Mouse (Mus musculus) brain, embryonic 14.5 days (tissue): ENCODE results near the gene 0610030E20Rik. TPM values are rescaled to one million over a fixed set of nuclear protein-coding genes. Genes with fewer than 3 reads are reported as not detected.

Source experiments
- DNase-seq: peaks from one replicate; pipeline ENCODE4 v3.0.0-alpha.2; 2011; ENCODE audit warnings: low read depth
- CTCF ChIP-seq: fragments of 200-500 bp; IDR thresholded peaks from 2 replicates; pipeline ENCODE4 v1.5.1; 2012; ENCODE audit warnings: inconsistent platforms, mild to moderate bottlenecking, moderate library complexity, borderline replicate concordance; ENCODE audit not compliant: insufficient read depth, insufficient read length; ENCODE audit errors: extremely low read depth
- POLR2A ChIP-seq: fragments of 200-500 bp; IDR thresholded peaks from 2 replicates; pipeline ENCODE4 v1.6.1; 2012; ENCODE audit warnings: mild to moderate bottlenecking, inconsistent platforms, borderline replicate concordance; ENCODE audit not compliant: poor library complexity, insufficient read depth, insufficient read length, severe bottlenecking; ENCODE audit errors: extremely low read depth
- polyA plus RNA-seq: library from polyadenylated mRNA; depleted of rRNA; stranded (reverse); fragments of >200 nt; gene quantifications from 2 replicates; pipeline ENCODE4 v1.2.3, GENCODE M21; 2012

0610030E20Rik gene
- polyA plus RNA-seq, 1 experiment, result 20.8 TPM

GRCm38 (mm10) chr6:72374206-72374605, 27.1 kb downstream of the 0610030E20Rik start:
- TF ChIP-seq POLR2A (no peak), CTCF (no peak)
- no peak for DNase-seq

- no peak for DNase-seq
- TF ChIP-seq POLR2A (no peak), CTCF (no peak)
Observed at GRCm38 (mm10) chr6:72374820-72375563, 27.9 kb downstream of the 0610030E20Rik start.

- no peak for DNase-seq
- no peak for TF ChIP-seq POLR2A
Observed at GRCm38 (mm10) chr6:72378510-72379234, 31.6 kb downstream of the 0610030E20Rik start.

- TF ChIP-seq POLR2A, result no peak
- TF ChIP-seq CTCF, result no peak
Observed at GRCm38 (mm10) chr6:72379377-72380130, 32.4 kb downstream of the 0610030E20Rik start.

GRCm38 (mm10) chr6:72380131-72380770, 33.1 kb downstream of the 0610030E20Rik start, which contains the start of gene Vamp5:
Gene Vamp5 (minus strand): TSS chr6:72380468.
- peak; percentile 41 for DNase-seq

More at GRCm38 (mm10) chr6:72379377-72380130, 32.4 kb downstream of the 0610030E20Rik start:
- DNase-seq, result no peak

GRCm38 (mm10) chr6:72382494-72382893, 35.4 kb downstream of the 0610030E20Rik start:
- TF ChIP-seq CTCF, result no peak
- TF ChIP-seq POLR2A, result no peak
- DNase-seq, result no peak

More at GRCm38 (mm10) chr6:72380131-72380770, 33.1 kb downstream of the 0610030E20Rik start, which contains the start of gene Vamp5:
- TF ChIP-seq POLR2A (no peak), CTCF (no peak)

- TF ChIP-seq CTCF, result no peak
- TF ChIP-seq POLR2A, result no peak
- DNase-seq, result no peak
Observed at GRCm38 (mm10) chr6:72383142-72383820, 36.2 kb downstream of the 0610030E20Rik start.

- no peak for DNase-seq
- TF ChIP-seq CTCF (no peak), POLR2A (no peak)
Observed at GRCm38 (mm10) chr6:72383952-72384351, 36.8 kb downstream of the 0610030E20Rik start.

- no peak for DNase-seq
- TF ChIP-seq CTCF (no peak), POLR2A (no peak)
Observed at GRCm38 (mm10) chr6:72385258-72385657, 38.1 kb downstream of the 0610030E20Rik start.

GRCm38 (mm10) chr6:72386561-72386960, 39.4 kb downstream of the 0610030E20Rik start:
- TF ChIP-seq POLR2A (no peak), CTCF (no peak)
- no peak for DNase-seq
